Mouse (Mus musculus) lung, postnatal 36 days (tissue): ENCODE results near the gene Mnd1.

Source experiments
- DNase-seq: peaks from one replicate; pipeline ENCODE4 v3.0.0; 2022; ENCODE audit warnings: mixed read lengths

Mnd1 gene

DNA sequence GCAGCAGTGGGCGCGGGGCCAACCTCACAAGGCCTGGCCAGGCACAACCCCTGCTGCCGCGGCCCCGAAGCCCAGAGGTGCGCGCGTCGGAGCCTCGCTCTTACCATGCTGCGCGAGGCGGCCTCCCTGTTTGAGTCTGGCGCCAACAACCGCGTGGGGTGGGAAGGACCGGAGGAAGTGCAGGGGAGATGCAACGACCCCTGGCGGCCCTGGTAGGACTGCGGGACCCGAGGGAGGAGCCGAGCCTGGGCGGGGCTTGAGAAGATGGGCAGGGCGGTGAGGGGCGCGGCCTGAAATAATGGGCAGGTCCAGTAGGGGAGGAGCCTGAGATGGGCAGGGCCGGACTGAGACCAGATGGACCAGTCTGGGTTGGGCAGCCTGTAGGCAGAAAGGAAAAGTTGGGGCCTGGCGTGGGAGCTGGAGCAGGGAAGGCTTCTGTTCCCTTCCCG is at the start of gene Mnd1:
Gene Mnd1 (minus strand): TSS at position 229 of the 449 bp plus-strand sequence.
- peak; percentile 99 for DNase-seq

GRCm38 (mm10) chr3:84204640-84205039 is 49.1 kb upstream of the Mnd1 start:
- DNase-seq: no peak

DNA sequence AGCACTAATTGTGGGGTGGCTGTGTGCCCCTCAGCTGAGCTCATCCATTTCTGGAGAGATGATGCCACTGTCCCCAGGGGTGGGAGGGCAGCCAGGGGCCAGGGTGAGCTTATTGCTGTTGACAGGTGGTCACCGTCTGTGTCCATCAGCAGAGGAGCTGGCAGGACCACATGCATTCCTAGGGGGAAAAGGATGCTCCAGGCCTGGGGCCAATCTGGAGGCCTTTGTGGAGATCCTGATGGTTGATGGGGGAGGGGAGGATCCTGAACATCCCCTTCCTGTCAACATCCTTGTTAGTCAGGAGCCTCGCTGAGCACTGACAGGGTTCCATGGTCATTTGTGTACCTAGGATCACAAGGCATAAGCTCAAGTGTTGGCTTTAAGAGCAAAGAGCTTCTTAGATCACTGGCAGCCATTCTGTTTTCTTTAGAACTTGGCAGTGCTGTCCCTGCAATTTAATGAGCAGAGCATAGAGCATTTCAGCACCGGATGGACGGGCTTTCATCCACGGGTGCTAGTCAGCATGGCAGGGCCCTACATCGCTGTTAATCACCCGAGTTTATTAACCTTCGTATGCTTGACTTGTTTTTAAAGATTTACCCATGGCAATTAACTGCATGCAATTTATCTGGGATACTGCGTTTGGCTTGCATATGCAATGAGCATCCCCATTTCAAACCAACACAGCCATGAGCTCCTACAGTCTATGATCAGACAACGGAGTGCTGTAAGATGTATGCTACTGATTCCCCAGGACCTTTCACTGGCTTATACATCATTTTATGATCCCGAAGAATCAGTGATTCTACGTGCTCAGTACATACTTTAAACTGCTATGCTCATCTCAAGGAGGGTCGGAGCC is 45.2 kb upstream of the Mnd1 start:
- peak; percentile 20 for DNase-seq

DNA sequence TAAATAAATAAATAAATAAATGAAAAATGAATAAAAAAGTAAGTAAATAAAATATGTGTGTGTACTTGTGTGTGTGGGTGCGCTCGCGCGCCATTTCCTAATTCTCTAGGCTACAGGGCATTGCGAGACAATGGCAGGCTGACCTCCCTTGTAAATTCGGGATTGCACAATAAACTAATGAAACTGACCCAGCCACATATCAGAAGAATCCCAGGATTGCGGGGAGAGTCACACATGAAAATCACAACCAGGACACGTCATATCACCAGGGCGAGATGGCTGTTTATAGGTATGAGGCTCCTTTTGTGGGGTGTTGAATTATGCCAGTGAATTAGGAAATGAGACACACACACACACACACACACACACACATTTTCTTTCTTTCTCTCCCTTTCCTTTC is 43.9 kb upstream of the Mnd1 start:
- no peak for DNase-seq

DNA sequence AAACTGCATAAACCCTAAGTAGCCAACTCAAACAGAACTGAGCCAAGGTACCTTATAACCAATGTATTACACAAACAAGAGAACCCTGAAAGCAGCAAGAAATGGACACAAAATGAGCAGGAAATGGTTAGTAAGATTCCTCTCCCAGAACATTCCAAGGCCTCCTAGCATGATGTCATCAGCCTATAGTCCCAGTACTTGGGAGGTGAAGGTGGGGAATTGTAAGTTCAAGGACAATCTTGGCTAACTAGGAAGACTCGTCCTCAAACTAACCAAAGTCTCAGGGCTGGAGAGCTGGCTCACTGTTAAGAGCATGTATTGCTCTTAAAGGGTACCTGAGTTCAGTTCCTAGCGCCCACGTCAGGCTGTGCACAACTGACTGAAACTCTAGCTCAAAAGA is 42.6 kb upstream of the Mnd1 start:
- DNase-seq: no peak

GRCm38 (mm10) chr3:84193881-84194280 is 38.3 kb upstream of the Mnd1 start:
- no peak for DNase-seq

GRCm38 (mm10) chr3:84191141-84191881 is 35.7 kb upstream of the Mnd1 start:
- DNase-seq: peak; percentile 47

GRCm38 (mm10) chr3:84190513-84191061 is 35.0 kb upstream of the Mnd1 start:
- peak; percentile 26 for DNase-seq

GRCm38 (mm10) chr3:84189629-84190173 is 34.1 kb upstream of the Mnd1 start:
- DNase-seq: peak; percentile 24

DNA sequence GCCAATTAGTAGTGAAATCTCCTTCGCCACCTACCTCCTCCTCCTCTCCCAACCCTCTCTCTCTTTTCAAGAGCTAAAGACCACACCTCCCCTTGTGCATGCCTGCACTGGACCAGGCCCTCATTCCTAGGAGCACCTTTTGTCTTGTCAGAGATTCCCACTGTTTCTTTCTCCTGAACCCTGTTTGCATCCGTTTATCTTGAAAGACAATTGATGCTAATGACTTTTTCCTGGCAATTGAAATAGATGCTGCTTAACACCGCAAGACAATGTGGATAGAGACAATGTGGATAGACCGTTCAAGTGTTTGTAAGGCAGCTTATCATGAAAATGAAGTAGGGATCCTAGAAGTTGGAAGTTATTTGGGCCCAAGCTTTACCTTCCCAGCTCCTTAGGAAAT is 26.1 kb upstream of the Mnd1 start:
- DNase-seq: no peak

DNA sequence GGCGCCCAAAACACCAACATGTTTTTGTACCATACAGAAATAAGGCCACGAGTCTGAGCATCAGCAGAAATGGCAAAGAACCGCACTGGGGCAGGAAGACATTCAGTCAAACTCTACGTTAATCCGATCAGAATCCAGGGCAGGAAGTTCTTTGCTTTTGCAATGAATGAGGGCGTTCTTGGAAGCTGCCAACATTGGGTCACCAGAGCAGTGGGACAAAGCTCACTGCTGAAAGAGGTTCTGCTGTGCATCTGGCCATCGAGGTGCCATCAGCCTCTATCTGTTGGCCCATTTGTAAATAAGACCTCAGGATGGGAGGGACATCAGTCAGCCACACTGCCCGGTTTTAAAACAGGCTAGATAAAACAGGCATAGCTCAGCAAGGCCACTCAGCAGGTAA is 25.5 kb upstream of the Mnd1 start:
- no peak for DNase-seq

- DNase-seq: no peak
Measured at GRCm38 (mm10) chr3:84180304-84180703, 24.7 kb upstream of the Mnd1 start.

DNA sequence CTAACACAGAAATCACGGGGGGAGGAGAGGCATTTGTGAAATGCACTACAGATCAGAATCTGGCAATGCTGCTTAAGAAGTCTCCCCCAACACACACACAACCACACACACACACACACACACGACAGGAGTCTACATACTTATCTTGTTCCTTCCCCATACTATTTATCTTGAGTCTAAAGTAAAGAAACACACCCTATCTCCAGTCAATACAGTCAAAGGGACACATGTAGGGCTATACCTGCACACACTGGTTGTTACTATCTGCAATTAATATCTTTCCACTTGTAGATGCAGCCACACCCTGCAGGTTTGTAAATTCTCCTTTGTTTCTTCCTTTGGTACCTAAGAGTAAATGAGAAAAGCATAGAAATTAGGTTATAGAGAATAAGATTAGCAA is 22.2 kb upstream of the Mnd1 start:
- DNase-seq: no peak

- peak; percentile 84 for DNase-seq
Measured at GRCm38 (mm10) chr3:84175337-84176315, 20.0 kb upstream of the Mnd1 start.

DNA sequence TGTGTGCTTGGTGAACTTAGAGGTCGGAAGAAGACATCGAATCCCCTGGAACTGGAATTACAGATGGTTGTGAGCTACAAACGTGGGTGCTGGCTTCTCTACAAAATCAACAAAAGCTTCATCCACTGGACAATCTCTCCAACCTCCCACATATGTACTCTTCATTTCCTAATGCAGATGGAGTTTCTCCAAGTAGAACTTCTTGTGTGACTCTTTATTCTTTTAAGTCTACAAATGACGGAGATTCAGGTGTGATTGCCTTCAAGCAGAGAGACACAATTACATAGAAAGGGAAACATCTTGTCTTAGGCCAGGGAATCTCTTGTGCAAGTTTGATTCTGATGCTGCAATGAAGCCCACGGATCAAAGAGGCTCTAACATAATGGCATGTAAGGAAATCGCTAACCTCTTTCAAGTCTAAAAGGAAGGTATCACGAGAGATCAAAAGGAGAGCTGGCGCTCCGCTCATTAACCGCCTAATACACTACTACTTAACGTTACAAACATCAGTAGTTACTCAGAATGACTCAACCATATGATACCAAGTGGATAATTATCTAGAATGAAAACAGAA is 18.1 kb upstream of the Mnd1 start, which contains the start of gene Gm6525:
Gene Gm6525 (plus strand): TSS at position 524 of the 574 bp plus-strand sequence.
- no peak for DNase-seq

DNA sequence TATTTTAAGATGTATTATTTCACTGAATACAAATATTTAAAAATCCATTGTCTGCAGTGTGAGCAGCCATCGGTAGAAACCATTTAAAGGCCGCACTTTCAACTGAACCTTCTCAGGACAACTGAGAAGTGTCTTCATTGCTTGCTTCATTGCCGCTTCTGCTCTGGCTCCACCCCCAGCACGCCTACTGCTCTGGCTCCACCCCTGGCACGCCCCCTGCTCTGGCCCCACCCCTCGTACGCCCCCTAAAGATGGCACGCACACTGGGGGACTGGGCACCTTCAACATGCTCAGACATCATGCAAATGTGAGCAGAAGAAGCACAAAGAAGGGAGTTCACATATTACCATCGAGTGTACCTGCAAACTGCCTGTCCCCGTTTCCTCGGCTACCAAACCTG is 16.8 kb upstream of the Mnd1 start:
- DNase-seq: no peak

DNA sequence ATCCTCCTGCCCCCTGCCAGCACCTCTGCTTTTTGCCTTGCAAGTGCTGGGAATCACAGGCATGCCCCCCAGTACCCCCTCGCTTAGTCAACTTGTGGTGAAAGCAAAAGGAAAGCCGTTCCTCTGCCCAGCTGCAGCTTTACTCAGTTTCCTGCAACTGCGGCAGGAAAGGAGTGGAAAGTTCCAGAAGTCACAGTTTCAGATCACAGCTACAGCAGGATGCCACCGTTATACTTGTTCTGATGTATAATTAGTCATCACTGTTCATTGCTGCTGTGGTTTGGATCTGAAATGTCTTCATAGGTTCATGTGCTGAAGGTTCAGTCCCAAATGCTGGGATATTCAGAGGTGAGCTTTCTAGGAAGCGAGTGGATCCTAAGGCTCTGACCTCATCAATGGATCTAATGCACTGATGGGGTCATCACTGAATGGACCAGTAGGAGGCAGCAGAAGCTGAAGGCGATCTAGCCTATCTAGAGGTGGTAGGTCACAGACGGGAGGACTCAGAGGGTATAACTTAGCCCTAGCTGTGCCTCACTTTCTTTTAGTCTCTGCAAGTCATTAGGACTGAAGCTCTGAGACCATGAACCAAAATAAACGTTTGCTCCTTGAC is 13.9 kb upstream of the Mnd1 start:
- DNase-seq: no peak

DNA sequence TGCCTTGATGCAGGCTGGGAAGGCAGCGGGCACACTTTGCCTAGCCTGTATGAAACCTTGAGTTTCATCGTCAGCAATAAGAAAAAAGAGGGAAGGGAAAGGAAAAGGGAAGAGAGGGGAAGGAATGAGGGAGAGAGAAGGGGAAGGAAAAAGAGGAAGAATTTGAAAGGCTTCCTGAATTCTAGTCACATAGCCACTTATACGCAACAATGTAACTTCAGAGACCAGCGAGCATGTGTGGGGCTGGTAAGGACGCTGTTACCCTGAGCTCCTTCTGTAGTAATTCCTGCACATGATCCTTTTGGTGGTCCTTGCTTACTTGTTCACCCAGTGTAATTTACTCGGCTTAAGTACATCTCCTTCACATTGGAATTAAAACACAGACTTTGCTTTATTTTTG is 13.4 kb upstream of the Mnd1 start:
- DNase-seq: no peak

GRCm38 (mm10) chr3:84166073-84166472 is 10.5 kb upstream of the Mnd1 start:
- DNase-seq: no peak

- DNase-seq: no peak
Measured at GRCm38 (mm10) chr3:84165391-84165790, 9.8 kb upstream of the Mnd1 start.
